Mouse (Mus musculus): ENCODE measurements at regions not wholly inside any gene's neighbourhood (a gene's known extent, or its start where the extent isn't known, plus 50 kb on each side); places are given as distances from the start of the nearest gene placed in this dataset.
A peak's percentile ranks its signal among the peaks of the same experiment; 100 is the strongest.

DNA sequence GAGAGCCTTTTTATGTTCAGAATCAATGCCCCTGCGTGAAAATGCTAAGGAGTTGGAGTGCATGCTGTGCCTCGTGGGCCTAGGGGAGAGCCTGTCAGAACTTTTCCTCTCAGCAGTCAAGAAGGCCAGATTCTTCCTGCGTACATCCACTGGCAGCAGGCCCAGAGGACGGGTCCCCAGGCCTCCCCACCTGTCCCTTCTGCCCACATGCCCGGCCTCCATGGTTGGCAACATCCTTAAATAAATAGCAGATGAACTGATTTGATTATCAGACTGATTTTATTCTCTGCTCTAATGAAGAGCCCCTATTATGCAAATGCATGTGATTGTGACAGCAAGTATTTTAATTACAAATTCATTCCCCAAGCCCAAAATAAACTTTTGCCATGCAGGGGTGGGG is 479.2 kb upstream of the Fam19a5 start:
- DNase-seq: no peak
- intact Hi-C loops (cut with DNase I): no loop called here

DNA sequence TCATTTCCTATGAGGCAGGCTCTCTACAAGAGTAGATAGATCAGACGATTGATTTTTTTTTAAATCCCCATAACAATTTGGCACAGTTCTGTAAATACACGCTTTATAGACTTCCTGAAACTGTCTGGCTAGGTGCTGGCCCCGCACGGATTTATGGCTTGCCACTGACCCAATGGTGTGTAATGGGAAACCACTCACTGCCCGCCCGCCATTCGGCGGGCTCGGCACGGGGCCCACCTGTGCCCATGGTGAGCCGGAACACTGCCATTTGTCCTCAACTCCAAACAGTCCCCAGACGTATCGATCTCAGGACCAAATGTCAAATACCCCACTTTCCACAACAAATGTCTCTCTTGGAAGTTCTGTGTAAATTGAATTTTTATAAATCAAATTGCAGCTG is 475.8 kb upstream of the Fam19a5 start:
- no peak for DNase-seq

GRCm38 (mm10) chr15:87074559-87074958 is 469.5 kb upstream of the Fam19a5 start:
- DNase-seq: peak in 1 of 2 experiments; percentile 7
- intact Hi-C loops (cut with DNase I): no loop called here

More for the DNA sequence above, 475.8 kb upstream of the Fam19a5 start:
- intact Hi-C loops (cut with DNase I): no loop called here

- DNase-seq: no peak
- intact Hi-C loops (cut with DNase I): no loop called here
Measured at GRCm38 (mm10) chr15:87089827-87090226, 454.3 kb upstream of the Fam19a5 start.

DNA sequence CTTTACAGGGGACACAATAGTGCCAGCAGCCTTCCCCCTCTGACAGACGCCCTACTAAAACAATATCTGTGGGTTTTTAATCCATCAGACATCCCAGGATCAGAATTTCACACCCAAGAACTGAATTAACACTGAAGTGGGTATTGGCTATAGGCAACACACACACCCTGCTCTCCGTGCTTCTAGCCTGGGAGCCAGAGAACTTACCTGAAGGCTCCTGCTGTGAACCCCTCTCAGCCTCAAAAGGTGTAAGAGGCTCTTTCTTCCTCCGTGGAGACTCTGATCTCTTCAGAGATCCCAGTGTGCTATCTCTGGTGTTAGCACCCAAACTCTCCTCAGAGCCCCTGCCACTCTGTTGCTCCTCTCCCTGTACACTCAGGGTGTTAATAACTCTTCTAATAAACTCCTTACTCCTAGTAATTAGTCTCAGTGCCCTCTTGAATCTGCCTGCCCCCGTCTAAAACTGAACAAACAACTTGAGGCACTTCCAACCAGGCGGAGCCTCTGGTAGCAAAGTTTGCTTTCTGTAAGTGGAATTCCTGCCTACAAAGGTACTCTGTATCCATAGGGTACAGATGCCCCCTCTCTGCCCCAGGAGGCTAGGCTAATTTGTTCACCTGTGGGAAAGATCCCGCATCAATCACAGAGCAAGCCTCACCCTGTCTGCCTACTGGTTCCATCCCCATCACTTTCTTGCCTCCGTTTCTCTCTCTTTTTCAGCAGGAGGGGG is 452.9 kb upstream of the Fam19a5 start:
- no peak for DNase-seq
- intact Hi-C loops (cut with DNase I): no loop called here

DNA sequence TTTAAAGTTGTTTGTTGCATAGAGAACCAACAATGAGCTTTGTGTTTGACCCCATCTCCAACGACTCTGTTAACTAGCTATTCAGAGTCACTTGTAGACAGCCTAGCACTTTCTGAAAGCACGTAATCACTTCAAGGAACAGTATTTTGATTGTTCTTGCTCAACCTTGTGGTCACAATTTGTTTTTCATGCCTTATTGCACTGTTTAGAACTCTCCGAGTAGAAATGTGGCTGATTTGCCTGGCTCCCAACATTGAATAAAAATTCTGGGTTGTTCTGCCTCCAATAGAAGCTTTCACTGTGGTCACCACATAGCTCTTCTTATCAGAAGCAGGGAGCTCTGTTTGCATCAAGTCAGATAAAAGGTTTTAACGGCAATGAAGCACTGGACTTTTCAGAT is 446.9 kb upstream of the Fam19a5 start:
- intact Hi-C loops (cut with DNase I): no loop called here
- no peak for DNase-seq

- intact Hi-C loops (cut with DNase I): loop anchor here (10.0 kb wide), 2 partner anchors 866 to 926 kb away; no protein-coding TSS in a partner anchor
- DNase-seq: no peak
Measured at GRCm38 (mm10) chr15:87101146-87101545, 443.0 kb upstream of the Fam19a5 start.

DNA sequence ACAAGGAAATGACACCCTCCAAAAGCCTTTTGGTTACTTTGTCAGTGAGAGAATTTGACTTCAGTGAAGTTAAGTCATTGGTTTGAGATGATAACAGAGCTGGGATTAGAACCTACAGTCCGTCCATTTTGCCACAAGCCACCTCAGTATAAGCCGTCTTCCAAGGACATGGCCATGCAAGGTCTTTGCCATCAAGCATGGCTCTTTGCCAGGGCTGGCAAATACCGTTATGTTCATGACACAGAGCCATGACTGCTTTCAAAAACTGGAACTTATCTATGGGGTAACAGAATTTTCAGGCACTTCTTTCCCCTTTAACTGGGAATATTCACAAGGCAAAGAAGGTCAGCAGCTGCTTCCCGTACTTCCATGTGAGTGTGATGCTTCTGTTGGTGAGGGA is 441.9 kb upstream of the Fam19a5 start:
- intact Hi-C loops (cut with DNase I): loop anchor here (10.0 kb wide), 2 partner anchors 867 to 927 kb away; no protein-coding TSS in a partner anchor
- DNase-seq: no peak

DNA sequence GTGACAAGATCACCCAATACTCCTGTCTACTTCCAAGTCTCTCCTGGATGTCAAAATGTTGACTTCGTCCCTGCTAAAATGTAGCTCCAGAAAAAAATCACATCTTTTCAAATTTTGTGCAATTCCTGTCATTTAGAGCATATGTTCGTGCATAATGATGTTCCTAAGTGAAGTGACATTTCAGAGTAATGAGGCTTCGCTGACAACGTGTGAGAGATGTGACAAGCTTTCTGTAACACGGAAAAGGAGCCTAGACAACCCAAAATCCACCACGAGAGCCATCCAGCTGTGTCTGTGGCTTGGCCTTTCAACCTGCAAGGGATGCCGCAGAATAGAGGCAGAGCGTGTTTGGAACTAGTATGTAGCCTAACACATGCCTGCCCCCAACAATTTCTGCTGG is 438.1 kb upstream of the Fam19a5 start:
- no peak for DNase-seq
- intact Hi-C loops (cut with DNase I): loop anchor here (5.0 to 10.0 kb wide), 3 partner anchors 134 to 931 kb away; no protein-coding TSS in a partner anchor

DNA sequence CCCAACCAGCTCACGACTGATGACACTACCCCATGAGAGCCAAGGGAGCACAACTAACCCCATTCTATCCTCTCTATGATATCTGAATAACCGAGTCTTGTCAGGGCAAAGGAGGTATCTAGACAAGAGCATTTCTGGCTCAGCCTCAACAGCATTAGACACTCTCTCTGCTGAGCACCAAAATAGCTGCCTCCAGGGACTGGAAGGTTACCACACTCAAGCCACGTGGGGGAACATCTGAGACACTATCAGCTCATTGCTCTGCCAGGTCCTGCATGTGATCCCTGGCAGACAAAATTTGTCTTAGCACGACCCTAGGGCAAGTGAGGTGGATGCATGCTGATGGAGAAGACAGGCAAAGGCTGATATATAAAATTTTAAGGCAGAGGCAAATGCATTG is 436.4 kb upstream of the Fam19a5 start:
- peak; percentile 53 to 55 for DNase-seq
- intact Hi-C loops (cut with DNase I): loop anchor here (5.0 to 10.0 kb wide), 3 partner anchors 135 to 933 kb away; no protein-coding TSS in a partner anchor

- no peak for DNase-seq
- intact Hi-C loops (cut with DNase I): loop anchor here (5.0 to 10.0 kb wide), 3 partner anchors 136 to 934 kb away; no protein-coding TSS in a partner anchor
Measured at GRCm38 (mm10) chr15:87108411-87108810, 435.7 kb upstream of the Fam19a5 start.

DNA sequence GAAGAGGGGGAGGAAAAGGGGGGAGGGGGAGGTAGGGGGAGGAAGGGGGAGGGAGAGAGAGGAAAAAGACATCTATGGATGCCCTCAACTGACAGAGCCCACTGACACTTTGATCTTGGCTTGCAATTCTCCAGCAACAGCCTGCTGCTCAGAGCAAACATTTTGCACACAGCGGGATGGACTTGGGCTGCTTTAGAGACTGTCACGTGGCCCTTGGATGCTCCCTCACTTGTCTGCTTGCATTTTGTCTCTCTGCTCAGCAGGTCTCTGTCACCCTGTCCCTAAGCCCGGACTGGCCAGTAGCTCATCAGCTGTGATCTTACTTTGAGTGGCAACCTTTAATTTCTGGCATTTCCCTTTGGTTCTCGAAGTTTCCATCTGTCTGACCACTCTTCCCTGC is 421.4 kb upstream of the Fam19a5 start:
- intact Hi-C loops (cut with DNase I): no loop called here
- no peak for DNase-seq

DNA sequence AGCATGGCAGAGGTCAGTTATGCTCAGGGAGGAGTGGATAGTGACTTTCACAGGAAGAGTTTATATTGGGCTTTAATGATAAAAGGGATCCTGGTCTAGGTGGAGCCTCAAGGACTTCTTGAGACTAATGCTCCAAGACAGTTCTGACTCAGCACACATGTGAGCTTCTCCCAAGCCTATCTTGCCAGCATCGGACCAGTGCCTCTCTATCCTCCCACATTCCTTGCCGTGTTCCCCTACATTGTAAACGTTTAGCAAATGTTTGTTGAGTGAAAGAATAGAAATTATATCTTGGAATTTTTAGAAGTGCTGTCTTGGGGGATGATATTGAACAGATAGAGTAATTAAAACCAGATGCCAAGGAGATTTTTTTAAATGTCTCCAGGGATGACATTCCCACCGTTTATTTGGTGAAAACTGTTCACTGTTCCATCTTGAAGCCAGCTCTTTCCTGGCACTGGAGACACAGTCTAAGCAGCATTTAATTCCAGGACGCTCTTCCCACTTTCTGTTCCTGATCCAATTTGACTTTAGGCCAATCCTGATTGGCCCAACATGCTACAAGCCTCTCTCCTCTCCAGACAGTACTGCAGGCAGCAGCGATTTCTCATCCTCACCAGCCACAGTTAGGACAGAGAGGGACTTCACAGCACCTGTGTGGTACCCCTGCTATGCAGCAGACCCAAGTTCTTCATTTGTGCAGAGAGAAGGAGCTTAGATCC is 418.5 kb upstream of the Fam19a5 start:
- intact Hi-C loops (cut with DNase I): no loop called here
- DNase-seq: no peak

DNA sequence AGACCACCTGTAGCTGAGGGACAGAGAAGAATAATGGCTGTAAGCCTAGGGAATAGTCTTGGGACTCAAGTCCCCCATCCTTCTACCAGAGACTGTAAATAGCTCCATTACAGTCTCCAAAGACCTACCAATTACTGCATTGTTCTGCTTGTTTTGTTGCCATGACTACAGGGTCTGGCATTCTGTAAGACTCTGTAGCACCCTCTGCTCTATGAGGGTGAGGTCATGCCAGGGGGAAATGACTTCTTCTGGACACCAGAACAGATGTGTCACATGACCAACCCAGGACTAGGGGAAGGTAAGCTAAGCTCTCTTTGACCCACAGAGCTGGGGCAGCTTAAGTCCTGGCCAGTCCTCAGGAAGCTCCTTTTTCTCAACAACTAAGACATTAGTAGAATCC is 405.2 kb upstream of the Fam19a5 start:
- DNase-seq: no peak
- intact Hi-C loops (cut with DNase I): no loop called here

DNA sequence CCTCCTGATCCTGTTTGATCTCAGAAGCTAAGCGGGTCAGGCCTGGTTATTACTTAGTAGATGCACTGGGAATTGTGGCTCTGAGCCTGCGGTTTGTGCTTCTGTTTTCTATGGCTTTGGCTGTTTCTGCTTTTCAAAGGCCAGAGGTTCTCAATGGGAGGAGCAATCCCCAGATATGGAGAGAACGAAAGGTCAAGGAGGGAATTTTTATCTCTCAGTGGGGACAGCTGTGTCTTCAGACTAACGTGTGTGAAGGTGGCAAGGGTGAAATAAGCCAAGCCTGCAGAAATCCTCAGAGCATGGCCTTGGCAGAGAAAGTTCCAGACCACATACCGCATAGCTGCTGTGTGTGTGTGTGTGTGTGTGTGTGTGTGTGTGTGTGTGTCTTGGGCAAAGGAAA is 375.0 kb upstream of the Fam19a5 start:
- no peak for DNase-seq
- intact Hi-C loops (cut with DNase I): no loop called here

- DNase-seq: no peak
- intact Hi-C loops (cut with DNase I): no loop called here
Measured at GRCm38 (mm10) chr15:87170890-87171289, 373.2 kb upstream of the Fam19a5 start.

GRCm38 (mm10) chr15:87173096-87173495 is 371.0 kb upstream of the Fam19a5 start:
- intact Hi-C loops (cut with DNase I): no loop called here
- DNase-seq: no peak

GRCm38 (mm10) chr15:87178646-87179045 is 365.5 kb upstream of the Fam19a5 start:
- DNase-seq: no peak
- intact Hi-C loops (cut with DNase I): no loop called here

DNA sequence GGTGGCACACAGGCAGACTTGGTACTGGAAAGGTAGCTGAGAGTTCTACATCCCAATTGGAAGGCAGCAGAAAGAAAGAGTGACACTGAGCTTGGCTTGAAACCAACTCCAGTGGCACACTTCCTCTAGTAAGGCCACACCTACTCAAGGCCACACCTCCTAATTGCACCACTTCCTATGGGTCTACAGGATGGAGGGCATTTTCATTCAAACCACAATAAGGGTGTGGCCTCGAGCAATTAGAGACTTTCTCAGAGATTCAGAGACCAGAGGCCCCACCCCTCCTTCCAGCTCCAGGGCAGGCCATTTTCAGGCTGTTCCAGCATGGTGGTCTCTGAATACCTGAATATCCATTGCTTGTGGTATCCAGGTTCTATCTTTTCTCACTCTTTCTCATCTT is 363.3 kb upstream of the Fam19a5 start:
- intact Hi-C loops (cut with DNase I): no loop called here
- DNase-seq: no peak

- DNase-seq: no peak
- intact Hi-C loops (cut with DNase I): no loop called here
Measured at GRCm38 (mm10) chr15:87184248-87184647, 359.9 kb upstream of the Fam19a5 start.

DNA sequence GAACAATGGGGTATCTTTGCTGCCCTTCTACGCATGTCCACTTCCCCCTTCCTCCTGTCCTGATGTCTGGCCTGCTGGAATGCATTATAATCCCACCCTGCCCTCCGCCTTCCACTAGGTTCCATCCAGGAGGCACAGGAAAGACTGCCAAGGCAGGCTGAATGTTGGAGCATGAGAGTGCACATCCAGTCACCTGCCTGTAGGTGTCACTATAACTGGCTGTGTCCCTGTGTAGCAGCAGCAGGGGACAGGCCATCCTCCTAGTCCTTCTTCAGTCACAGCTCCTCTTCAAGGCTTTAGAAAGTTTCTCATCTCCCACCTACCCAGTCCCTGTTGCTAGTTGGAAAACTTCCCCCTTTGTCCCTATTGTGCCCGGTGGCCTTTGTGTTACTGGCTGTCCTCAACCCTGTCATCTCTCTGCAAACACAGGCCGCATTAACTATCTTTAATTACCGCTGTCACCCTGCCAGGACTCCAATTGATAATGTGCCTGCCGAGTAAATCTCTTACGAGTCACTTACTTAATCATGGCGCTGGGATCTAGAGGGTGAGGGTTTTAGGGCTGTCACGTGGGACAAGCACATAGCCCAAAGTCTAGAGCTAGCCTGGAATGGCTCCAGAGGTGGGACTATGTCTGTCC is 355.2 kb upstream of the Fam19a5 start:
- intact Hi-C loops (cut with DNase I): no loop called here
- DNase-seq: no peak

Data from heart, postnatal 36 days (tissue).